Mouse (Mus musculus) 416B (cell line): ENCODE measurements around the gene Gm6169.
A peak's percentile ranks its signal among the peaks of the same experiment; 100 is the strongest.

Experiments used
- DNase-seq: peaks from one replicate; pipeline ENCODE4 v3.0.0; 2011; ENCODE audit warnings: low read depth

Gm6169 gene

GRCm38 (mm10) chr13:97070931-97071625, 28.0 kb downstream of the Gm6169 start:
- peak; percentile 74 for DNase-seq

GRCm38 (mm10) chr13:97068151-97068550, 30.9 kb downstream of the Gm6169 start:
- no peak for DNase-seq

GRCm38 (mm10) chr13:97067691-97068090, 31.3 kb downstream of the Gm6169 start:
- DNase-seq, result no peak

GRCm38 (mm10) chr13:97066649-97067550, 32.1 kb downstream of the Gm6169 start, which contains the start of gene Fam169a:
Gene Fam169a (plus strand): TSS chr13:97067286.
- no peak for DNase-seq

GRCm38 (mm10) chr13:97064844-97065621, 34.0 kb downstream of the Gm6169 start:
- peak; percentile 82 for DNase-seq

- DNase-seq, result peak; percentile 88
Observed at GRCm38 (mm10) chr13:97064413-97064812, 34.6 kb downstream of the Gm6169 start.

GRCm38 (mm10) chr13:97063431-97063830, 35.6 kb downstream of the Gm6169 start:
- DNase-seq, result peak; percentile 92

- DNase-seq, result no peak
Observed at GRCm38 (mm10) chr13:97062151-97062550, 36.9 kb downstream of the Gm6169 start.

GRCm38 (mm10) chr13:97060331-97060730, 38.7 kb downstream of the Gm6169 start:
- DNase-seq, result no peak

GRCm38 (mm10) chr13:97059746-97060145, 39.3 kb downstream of the Gm6169 start:
- no peak for DNase-seq

- DNase-seq, result no peak
Observed at GRCm38 (mm10) chr13:97057817-97058216, 41.2 kb downstream of the Gm6169 start.

- peak; percentile 29 for DNase-seq
Observed at GRCm38 (mm10) chr13:97053844-97054243, 45.2 kb downstream of the Gm6169 start.

- peak; percentile 67 for DNase-seq
Observed at GRCm38 (mm10) chr13:97052667-97053066, 46.4 kb downstream of the Gm6169 start.

GRCm38 (mm10) chr13:97051158-97051557, 47.9 kb downstream of the Gm6169 start:
- no peak for DNase-seq
